Mouse (Mus musculus) limb, embryonic 12.5 days (tissue): ENCODE results near the gene Map2k3. TPM values are rescaled to one million over a fixed set of nuclear protein-coding genes. Genes with fewer than 3 reads are reported as not detected.

Experiments
- ATAC-seq: fragments of 200-750 bp; cut with Nextera tagmentation; 2 replicates; pipeline ENCODE4 v1.8.0; 2017; ENCODE audit warnings: low read depth, moderate TSS enrichment; ENCODE audit not compliant: insufficient number of reproducible peaks, insufficient read depth, low FRiP score, low TSS enrichment
- H3K27ac ChIP-seq: fragments of 300-500 bp; sonication (generic); 2 replicates; pipeline ENCODE4 v1.5.1; 2016; ENCODE audit warnings: mild to moderate bottlenecking, moderate library complexity
- H3K27me3 ChIP-seq: fragments of 300-500 bp; sonication (generic); 2 replicates; pipeline ENCODE4 v1.6.1; 2016; ENCODE audit warnings: mild to moderate bottlenecking, moderate library complexity
- H3K36me3 ChIP-seq: fragments of 300-500 bp; sonication (generic); 2 replicates; pipeline ENCODE4 v1.6.1; 2016; ENCODE audit warnings: mild to moderate bottlenecking, moderate library complexity
- H3K4me1 ChIP-seq: fragments of 300-500 bp; sonication (generic); replicated peaks from 2 replicates; pipeline ENCODE4 v1.6.1; 2016
- H3K4me2 ChIP-seq: fragments of 300-500 bp; sonication (generic); 2 replicates; pipeline ENCODE4 v1.6.1; 2016; ENCODE audit warnings: mild to moderate bottlenecking, moderate library complexity
- H3K4me3 ChIP-seq: fragments of 300-500 bp; sonication (generic); replicated peaks from 2 replicates; pipeline ENCODE4 v1.5.1; 2016; ENCODE audit warnings: mild to moderate bottlenecking
- H3K9ac ChIP-seq: fragments of 300-500 bp; sonication (generic); replicated peaks from 2 replicates; pipeline ENCODE4 v1.6.1; 2016; ENCODE audit warnings: mild to moderate bottlenecking, moderate library complexity
- H3K9me3 ChIP-seq: fragments of 300-500 bp; sonication (generic); 2 replicates; pipeline ENCODE4 v1.6.1; 2016; ENCODE audit warnings: mild to moderate bottlenecking, moderate library complexity
- WGBS: fragments of 180-500 bp; shearing (Covaris S2); methylation state at CpG from one replicate; pipeline ENCODE4 v1.1.7; 2016; 5-methylcytosine and 5-hydroxymethylcytosine counted together
- polyA plus RNA-seq: library from polyadenylated mRNA; unstranded; fragments of >200 nt; fragmentation: Nextera tagmentation; extraction: Ambion mirVana; gene quantifications from 2 replicates; pipeline ENCODE4 v1.2.1, GENCODE M21; 2016

Gene Map2k3
- polyA plus RNA-seq, 1 experiment from 2014 or later = 83.1 TPM

DNA sequence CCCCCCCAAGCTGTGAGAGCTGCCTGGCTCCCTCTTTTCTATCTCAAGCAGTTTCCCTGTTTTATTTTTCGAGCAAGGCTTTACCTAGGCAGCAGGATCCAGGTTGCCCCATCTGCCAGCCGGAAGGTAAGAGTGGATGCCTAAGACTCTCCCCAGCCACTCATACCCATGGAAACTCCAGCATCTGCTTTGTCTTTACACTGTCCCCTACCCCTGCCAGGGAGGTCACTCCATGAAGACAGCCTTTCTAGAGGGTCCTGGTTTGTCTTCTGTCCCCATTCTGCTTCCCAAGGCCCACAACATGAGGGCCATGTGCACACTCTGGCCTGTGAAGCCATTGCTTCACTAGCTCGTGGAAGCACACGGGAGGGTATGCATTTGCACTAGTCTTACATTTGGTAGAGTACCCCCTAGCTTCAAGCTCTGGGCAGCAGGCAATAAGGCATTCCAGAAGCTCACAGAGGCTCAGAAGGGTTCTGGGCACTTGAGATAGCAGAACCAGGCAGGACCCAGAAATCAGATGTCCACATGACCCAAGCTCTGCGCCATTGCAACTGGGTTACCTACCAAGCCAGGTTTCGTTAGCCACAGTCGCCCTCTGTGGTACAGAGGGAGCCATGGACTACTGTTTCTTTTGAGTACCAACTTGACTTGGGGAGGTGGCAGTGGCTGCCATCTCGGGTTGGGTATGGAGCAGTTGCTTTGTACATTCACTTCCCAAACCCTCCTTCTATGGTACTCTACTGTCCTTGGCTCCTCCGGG, 24.0 kb downstream of the Map2k3 start:
- Histone ChIP-seq H3K9me3 (no peaks in the 10 kb centered on the region), H3K27ac (no peak overlapping the region), H3K4me2 (no peak overlapping the region), H3K9ac (no peak overlapping the region), H3K27me3 (no peaks in the 10 kb centered on the region), H3K4me3 (no peak overlapping the region), H3K4me1 (peaks cover 8% of the 10 kb centered on the region), H3K36me3 (peaks cover 17% of the 10 kb centered on the region)
- no peak for ATAC-seq
- 88% methylated on average over 9 of the region's 9 CpGs for WGBS

- Histone ChIP-seq H3K4me3 (no peak overlapping the region), H3K4me1 (peaks cover 6% of the 10 kb centered on the region), H3K9ac (no peak overlapping the region), H3K27ac (no peak overlapping the region), H3K4me2 (no peak overlapping the region), H3K36me3 (no peaks in the 10 kb centered on the region), H3K27me3 (no peaks in the 10 kb centered on the region), H3K9me3 (no peaks in the 10 kb centered on the region)
- WGBS = 88% methylated on average over 4 of the region's 4 CpGs
- no peak for ATAC-seq
Observed at GRCm38 (mm10) chr11:60958948-60959347, 27.1 kb downstream of the Map2k3 start.

GRCm38 (mm10) chr11:60961176-60961575, 29.3 kb downstream of the Map2k3 start:
- Histone ChIP-seq H3K27ac (no peak overlapping the region), H3K27me3 (no peaks in the 10 kb centered on the region), H3K4me1 (no peaks in the 10 kb centered on the region), H3K4me3 (no peak overlapping the region), H3K36me3 (no peaks in the 10 kb centered on the region), H3K9me3 (no peaks in the 10 kb centered on the region; the same call in 1 of the 2 replicates), H3K4me2 (no peak overlapping the region), H3K9ac (no peak overlapping the region)
- 61% methylated on average over 1 of the region's 1 CpGs for WGBS
- ATAC-seq = no peak

- Histone ChIP-seq H3K9ac (no peak overlapping the region), H3K9me3 (no peaks in the 10 kb centered on the region; the same call in 1 of the 2 replicates), H3K4me3 (no peak overlapping the region), H3K4me2 (no peak overlapping the region), H3K36me3 (no peaks in the 10 kb centered on the region), H3K4me1 (peaks cover 11% of the 10 kb centered on the region), H3K27ac (no peak overlapping the region), H3K27me3 (no peaks in the 10 kb centered on the region)
- ATAC-seq = no peak
- WGBS = 92% methylated on average over 5 of the region's 5 CpGs
Observed at GRCm38 (mm10) chr11:60962709-60963108, 30.9 kb downstream of the Map2k3 start.

GRCm38 (mm10) chr11:60966974-60967373, 35.1 kb downstream of the Map2k3 start:
- WGBS = 58% methylated on average over 6 of the region's 6 CpGs
- Histone ChIP-seq H3K4me3 (no peak overlapping the region), H3K4me1 (peaks cover 12% of the 10 kb centered on the region), H3K4me2 (no peak overlapping the region), H3K36me3 (no peaks in the 10 kb centered on the region), H3K27me3 (no peaks in the 10 kb centered on the region), H3K9me3 (peaks cover 7% of the 10 kb centered on the region), H3K9ac (no peak overlapping the region), H3K27ac (0 out of 2 replicates have a peak overlapping the region, but pooled peaks have one; percentile 41)
- no peak for ATAC-seq

- Histone ChIP-seq H3K36me3 (no peaks in the 10 kb centered on the region), H3K4me1 (no peaks in the 10 kb centered on the region), H3K9ac (no peak overlapping the region), H3K27ac (no peak overlapping the region), H3K4me3 (no peak overlapping the region), H3K4me2 (no peak overlapping the region), H3K9me3 (no peaks in the 10 kb centered on the region), H3K27me3 (0 out of 2 replicates have a peak, but pooled peaks cover 3% of the 10 kb centered on the region)
- 80% methylated on average over 11 of the region's 11 CpGs for WGBS
- ATAC-seq = no peak
Observed at GRCm38 (mm10) chr11:60975097-60975496, 43.3 kb downstream of the Map2k3 start.

DNA sequence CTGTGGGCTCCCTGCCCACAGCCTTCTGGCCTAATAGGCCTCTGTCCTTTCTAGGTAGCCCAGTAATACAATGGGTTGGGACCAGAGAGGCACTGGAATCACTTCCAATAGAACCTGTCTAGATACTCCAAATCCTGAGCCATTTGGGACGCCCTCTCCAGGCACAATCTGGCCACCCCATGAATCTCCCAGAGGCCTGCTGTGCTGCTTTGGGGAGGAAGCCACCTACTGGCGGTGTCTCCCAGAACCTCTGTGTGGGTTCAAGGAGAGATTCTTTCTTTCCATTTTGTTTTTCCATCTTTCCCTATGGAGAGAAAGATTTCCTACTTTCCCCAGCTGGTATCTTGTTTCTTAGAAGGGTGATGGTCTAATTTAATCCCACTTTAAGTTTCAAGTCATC, 44.4 kb downstream of the Map2k3 start:
- Histone ChIP-seq H3K9ac (no peak overlapping the region), H3K27me3 (0 out of 2 replicates have a peak, but pooled peaks cover 3% of the 10 kb centered on the region), H3K4me2 (no peak overlapping the region), H3K4me1 (no peaks in the 10 kb centered on the region), H3K36me3 (no peaks in the 10 kb centered on the region), H3K9me3 (no peaks in the 10 kb centered on the region), H3K4me3 (no peak overlapping the region), H3K27ac (no peak overlapping the region)
- 74% methylated on average over 2 of the region's 2 CpGs for WGBS
- ATAC-seq = no peak

DNA sequence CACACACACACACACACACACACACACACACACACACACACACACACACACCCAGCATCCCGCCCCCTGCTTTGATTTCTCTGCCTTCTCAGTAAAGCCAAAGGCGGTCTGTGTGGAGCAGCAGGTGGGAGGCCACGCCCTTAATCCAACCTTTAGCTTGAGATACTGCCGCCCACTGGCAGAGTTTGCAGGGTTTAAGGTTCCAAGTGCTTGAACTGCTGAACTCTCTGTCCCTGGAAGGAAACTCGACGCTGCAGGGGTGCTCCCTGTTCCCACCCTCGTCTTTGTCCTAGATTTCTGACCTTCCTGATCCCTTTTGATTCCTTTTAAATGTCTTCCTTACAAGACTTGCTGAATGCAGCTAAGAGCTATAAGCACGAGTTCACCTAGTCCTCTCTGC, 44.9 kb downstream of the Map2k3 start:
- Histone ChIP-seq H3K9ac (no peak overlapping the region), H3K27ac (no peak overlapping the region), H3K9me3 (no peaks in the 10 kb centered on the region), H3K27me3 (0 out of 2 replicates have a peak, but pooled peaks cover 3% of the 10 kb centered on the region), H3K4me1 (no peaks in the 10 kb centered on the region), H3K36me3 (no peaks in the 10 kb centered on the region), H3K4me2 (no peak overlapping the region), H3K4me3 (no peak overlapping the region)
- 23% methylated on average over 8 of the region's 8 CpGs for WGBS
- ATAC-seq = no peak

DNA sequence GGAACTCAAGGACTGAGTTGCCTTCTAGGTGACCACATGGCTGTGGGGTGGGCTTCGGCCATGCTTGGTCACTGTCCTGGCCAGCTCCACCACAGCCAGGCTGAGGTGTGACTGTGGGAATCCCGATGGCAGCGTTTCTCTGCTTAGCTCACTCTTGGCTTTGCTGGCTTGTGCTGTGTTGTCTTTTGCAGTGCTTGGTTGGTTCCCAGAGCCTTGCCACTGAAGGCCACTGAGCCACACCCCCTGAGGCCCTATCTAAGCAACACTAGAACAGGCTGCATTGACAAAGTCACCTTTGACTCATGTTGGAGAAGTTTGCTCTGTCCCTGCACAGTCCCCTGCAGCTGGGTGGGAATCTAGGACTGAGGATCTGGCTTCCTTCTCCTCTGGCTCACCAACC, 45.3 kb downstream of the Map2k3 start:
- H3K27ac ChIP-seq = no peak overlapping the region
- no peak overlapping the region for H3K4me2 ChIP-seq
- no peak overlapping the region for H3K4me3 ChIP-seq
- 60% methylated on average over 3 of the region's 3 CpGs for WGBS
- H3K9me3 ChIP-seq = no peaks in the 10 kb centered on the region
- H3K27me3 ChIP-seq = 0 out of 2 replicates have a peak, but pooled peaks cover 3% of the 10 kb centered on the region
- no peaks in the 10 kb centered on the region for H3K36me3 ChIP-seq
- H3K9ac ChIP-seq = no peak overlapping the region
- no peak for ATAC-seq
- no peaks in the 10 kb centered on the region for H3K4me1 ChIP-seq

DNA sequence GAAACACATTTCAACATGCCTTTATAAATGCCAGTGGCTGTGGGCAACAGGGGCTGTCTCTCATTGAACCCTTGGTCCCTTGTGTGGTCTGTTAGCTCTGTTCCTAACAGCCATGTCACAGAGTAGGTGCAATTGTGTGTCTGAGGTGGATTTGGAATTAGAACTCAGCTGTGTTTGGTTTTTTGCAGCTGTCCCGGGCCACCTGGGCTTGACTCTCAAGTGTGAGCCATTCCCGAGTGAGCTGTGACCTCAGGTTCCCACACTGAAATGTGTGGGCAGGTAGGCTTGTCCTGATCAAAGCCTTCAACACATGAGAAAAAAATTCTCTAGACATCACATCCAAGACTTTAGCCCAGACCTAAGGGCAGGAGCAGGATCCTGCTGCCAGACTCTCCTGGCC, 46.8 kb downstream of the Map2k3 start:
- no peaks in the 10 kb centered on the region for H3K36me3 ChIP-seq
- no peak overlapping the region for H3K9ac ChIP-seq
- 0 out of 2 replicates have a peak, but pooled peaks cover 3% of the 10 kb centered on the region for H3K27me3 ChIP-seq
- H3K4me2 ChIP-seq = no peak overlapping the region
- H3K4me1 ChIP-seq = no peaks in the 10 kb centered on the region
- no peak for ATAC-seq
- no peak overlapping the region for H3K27ac ChIP-seq
- H3K4me3 ChIP-seq = no peak overlapping the region
- WGBS = 62% methylated on average over 2 of the region's 2 CpGs
- no peaks in the 10 kb centered on the region for H3K9me3 ChIP-seq

GRCm38 (mm10) chr11:60979788-60980187, 48.0 kb downstream of the Map2k3 start:
- no peaks in the 10 kb centered on the region for H3K9me3 ChIP-seq
- no peak overlapping the region for H3K4me3 ChIP-seq
- H3K9ac ChIP-seq = no peak overlapping the region
- H3K27me3 ChIP-seq = 0 out of 2 replicates have a peak, but pooled peaks cover 3% of the 10 kb centered on the region
- H3K27ac ChIP-seq = no peak overlapping the region
- no peaks in the 10 kb centered on the region for H3K4me1 ChIP-seq
- no peak overlapping the region for H3K4me2 ChIP-seq
- H3K36me3 ChIP-seq = no peaks in the 10 kb centered on the region
- no peak for ATAC-seq
- WGBS = 86% methylated on average over 5 of the region's 5 CpGs
